Mouse (Mus musculus): ENCODE measurements at regions not wholly inside any gene's neighbourhood (a gene's known extent, or its start where the extent isn't known, plus 50 kb on each side); places are given as distances from the start of the nearest gene placed in this dataset.

- no peak for DNase-seq
These were observed 376.2 kb downstream of the Dcdc2c start for GRCm38 (mm10) chr12:28176016-28176415.

DNA sequence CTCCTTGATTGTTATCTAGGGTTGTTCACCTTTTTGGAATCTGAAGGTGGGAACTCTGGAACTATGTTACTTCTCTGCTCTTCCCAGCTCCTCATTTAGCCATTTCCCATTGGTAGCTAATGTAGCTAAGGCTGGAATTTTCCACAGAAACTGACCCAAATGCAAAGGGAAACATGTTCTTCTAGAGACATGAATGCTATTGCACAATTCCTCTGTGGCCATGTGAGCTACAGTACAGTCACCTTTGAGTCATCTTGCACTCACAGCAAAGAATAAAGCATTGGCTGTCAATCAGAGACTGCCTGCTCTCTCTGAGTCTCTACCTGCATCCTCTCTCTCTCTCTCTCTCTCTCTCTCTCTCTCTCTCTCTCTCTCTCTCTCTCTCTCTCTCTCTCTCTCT lies 378.1 kb downstream of the Dcdc2c start:
- DNase-seq: no peak

DNA sequence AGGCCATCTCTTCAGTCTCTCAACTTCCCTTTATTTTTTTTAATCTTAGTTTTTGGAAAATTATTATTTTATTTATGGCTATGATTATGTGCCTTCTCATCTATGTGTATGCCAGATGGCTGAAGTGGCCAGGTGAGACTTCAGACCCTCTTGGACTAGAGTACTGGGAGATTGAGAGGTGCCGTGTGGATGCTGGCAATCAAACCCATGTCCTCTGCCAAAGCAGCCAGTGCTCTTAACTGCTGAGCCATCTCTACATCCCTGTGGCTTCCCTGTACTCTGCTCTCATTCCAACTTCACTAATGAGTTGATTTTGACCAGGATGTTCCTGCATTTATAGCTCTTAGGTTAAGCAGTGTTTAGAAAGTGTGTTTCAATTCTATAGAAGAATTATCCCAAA lies 393.4 kb downstream of the Dcdc2c start:
- no peak for DNase-seq

DNA sequence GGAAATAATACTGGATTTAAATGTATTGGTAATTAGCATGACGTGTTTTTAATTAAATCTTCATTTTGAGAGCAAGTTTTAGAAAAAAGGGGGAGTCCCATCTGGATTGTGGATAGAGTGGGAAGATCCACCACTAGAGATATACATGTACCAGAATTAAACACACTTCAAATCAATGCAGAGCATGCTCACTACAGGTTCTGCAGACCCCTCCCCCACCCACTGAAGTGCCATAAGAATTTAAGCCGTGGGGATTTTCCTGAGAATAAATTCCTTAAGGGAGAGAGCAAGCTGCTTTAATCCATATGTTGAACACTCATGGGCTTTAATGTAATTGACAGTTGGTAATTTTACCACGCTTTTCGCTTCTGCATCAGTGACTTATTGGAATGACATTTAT lies 401.4 kb downstream of the Dcdc2c start:
- DNase-seq: no peak

DNA sequence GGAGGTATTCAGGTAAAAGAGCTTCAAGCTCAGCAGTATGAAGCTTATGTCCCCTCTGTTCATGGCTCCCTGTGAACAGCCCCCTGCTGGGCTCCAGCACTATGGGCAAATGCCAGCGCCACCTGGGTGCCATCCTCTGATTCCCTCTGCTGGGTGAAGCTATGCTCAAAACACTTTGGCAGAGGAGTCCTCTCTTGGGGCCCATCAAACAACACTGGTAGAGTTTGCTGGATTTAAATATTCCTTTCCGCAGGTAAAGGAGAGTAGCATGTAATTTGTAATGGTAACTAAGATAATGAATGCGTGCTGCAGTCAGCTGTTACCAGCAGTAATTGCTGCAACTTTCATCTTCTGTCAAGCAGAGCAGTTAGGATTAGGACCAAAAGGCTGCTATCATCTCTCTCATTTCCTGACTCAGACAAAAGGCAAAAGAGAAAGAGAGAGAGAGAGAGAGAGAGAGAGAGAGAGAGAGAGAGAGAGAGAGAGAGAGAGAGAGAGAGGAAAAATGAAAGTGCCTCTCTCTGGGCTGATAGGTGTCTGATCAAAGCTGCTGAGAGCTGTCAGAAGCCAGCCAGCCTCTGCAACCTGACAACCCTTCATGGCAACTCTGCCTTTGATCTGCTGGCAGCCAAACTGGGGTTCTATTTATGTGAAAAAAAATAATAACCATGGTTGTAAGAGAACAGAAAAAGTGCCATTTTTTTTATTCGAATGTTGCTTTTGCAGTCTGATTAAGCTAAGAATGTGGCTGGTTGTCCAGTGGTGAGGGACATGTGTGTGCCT lies 416.2 kb downstream of the Dcdc2c start:
- DNase-seq: no peak

DNA sequence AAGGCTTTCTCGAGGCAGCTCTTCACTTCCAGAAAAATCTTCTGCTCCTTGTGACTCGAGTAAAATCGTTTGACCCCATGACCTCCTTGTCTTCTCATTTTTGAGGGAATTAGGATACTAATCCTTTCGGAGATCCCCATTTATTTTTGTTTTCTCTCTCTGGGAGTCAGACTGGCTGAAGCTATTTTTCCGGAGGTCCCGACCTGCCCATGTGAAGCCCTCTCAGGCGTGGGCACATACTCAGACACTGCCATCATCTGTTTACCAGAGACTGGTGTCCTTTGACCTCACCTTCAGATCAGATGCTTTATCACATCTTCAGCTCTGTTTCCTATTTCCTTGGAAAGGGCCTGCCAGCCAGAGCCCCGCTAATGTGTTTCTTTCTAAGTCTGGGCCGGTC lies 429.4 kb downstream of the Dcdc2c start:
- no peak for DNase-seq

GRCm38 (mm10) chr12:28120106-28120505 lies 432.1 kb downstream of the Dcdc2c start:
- no peak for DNase-seq

DNA sequence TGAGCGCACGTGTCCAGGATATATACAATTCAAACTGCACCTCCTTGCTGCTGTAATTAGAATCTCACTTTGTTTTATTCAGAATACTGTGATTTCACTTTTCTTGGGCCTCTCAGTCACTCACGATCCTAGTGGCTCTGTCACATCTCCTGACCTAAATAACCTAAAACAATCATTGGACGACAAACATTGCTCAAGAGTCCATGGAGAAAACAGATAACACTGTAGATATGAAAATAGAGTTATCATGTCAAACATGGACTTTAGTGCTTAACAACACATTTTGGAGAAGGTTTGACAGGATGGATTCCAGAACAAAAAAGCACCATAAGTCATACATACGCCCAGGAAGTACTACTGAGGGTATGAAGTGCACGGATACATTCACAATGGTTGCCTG lies 461.5 kb downstream of the Dcdc2c start:
- no peak for DNase-seq

DNA sequence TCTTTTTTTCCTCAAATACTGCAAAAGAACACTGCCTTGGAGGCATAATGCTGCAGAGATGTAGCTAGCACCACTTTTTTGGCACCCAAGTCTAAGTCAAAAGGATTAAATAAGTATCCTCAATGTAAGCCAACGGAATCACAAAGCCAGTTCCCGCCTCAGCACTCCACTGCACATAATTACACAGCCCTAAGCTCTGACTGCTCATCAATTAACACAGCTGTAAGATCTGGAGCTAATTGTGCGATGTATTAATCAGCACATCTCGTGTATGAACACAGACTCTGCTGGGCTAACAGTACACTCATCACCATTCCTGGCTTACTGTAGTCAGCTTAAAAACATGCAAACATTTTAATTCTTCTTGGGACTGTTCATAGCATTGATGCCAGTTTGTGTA lies 466.7 kb downstream of the Dcdc2c start:
- no peak for DNase-seq

DNA sequence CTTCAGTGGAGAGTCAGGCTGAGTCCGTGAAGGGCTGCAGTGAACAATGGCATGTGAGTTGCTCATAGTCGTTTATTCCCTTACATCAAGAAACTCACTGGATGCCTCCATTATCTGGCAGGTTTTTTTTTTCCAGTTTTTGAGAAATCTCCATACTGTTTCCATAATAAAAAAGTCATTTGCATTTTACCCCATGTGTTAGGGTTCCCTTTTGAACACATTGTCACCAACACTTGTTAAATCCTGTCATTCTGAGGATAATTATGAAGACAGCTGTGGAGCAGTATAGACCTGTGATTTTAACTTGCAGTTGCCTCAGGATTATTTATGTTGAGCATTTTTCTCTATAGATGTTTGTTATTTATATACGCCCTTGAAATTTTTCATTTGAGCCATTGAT lies 475.6 kb downstream of the Dcdc2c start:
- DNase-seq: no peak

GRCm38 (mm10) chr12:28068584-28068983 lies 483.6 kb downstream of the Dcdc2c start:
- no peak for DNase-seq

- DNase-seq: no peak
These were observed 491.9 kb downstream of the Dcdc2c start for GRCm38 (mm10) chr12:28060281-28060680.

- DNase-seq: peak; percentile 53
These were observed 496.5 kb downstream of the Dcdc2c start for GRCm38 (mm10) chr12:28055518-28056280.

- DNase-seq: no peak
These were observed 497.8 kb downstream of the Dcdc2c start for GRCm38 (mm10) chr12:28054444-28054843.

DNA sequence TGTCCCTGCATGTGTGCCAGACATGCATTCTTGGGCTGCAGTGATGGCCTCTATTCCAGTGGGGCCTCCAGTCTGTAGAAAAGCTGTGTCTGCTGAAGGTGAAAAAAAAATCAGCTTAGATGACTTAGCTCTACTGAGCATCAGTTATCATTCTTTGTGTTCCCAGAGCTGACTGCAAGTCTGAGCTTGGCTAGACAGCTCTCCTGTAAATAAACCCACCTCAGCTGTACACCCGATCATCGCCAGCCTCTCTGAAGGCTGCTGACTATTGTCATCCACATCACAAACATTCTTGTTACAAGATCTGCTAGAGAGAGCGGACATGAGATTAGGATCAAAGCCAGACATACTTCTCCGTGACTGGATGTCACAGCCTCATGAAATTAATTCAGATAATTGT lies 504.2 kb downstream of the Dcdc2c start:
- no peak for DNase-seq

- DNase-seq: no peak
These were observed 513.9 kb downstream of the Dcdc2c start for GRCm38 (mm10) chr12:28038161-28038911.

- DNase-seq: no peak
These were observed 553.0 kb downstream of the Dcdc2c start for GRCm38 (mm10) chr12:27999170-27999569.

DNA sequence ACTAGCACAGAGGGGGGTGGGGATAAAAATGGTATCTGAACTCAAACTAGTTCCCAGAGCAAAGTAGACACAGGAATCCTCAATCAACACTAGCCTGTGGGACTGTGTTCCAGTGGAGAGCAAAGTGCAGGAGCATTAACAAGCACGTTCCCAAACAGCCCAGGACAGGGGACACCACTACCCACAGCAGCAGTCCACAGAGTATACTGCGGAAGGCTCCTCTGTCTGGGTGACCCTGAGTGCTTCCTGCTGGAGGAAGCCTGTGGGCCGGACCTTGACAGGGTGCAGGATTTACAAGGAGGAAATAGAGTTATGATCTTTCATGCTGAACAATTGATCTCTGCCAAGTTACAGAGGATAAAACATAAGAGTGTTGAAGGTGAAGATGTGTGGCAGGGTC lies 560.0 kb downstream of the Dcdc2c start:
- peak; percentile 10 for DNase-seq

- no peak for DNase-seq
These were observed 567.8 kb downstream of the Dcdc2c start for GRCm38 (mm10) chr12:27984261-27984841.

DNA sequence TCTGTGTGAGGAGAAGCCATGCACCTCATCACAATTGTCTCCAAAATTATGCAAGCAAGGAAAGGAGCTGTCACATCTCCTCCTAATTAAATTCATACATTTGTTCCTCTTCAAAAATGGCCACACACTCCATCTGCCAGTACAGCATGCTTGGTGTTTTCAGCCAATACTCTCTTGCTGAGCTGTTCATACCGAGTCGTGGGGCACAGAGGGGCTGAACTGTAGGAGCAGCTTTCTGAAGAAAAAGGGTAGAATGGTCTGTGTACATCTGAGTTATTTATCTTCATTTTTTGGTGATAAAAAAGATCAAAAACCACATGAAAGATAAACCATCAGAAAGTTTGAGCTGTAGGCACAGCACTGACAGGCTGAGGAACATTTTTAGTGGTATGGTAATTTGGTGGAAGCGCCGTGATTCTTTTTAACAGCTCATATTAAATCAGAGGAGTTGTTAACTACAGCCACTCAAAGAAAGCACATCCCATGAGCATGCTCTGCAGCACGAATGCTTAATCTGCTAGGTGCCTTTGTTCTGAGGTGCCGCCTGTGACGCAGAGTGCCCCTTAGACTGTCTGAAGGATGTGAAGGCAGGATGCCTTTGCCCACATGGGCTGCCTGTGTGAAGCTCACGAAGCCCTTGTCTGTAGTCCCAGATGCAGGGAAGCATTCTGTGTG lies 573.8 kb downstream of the Dcdc2c start:
- DNase-seq: no peak

DNA sequence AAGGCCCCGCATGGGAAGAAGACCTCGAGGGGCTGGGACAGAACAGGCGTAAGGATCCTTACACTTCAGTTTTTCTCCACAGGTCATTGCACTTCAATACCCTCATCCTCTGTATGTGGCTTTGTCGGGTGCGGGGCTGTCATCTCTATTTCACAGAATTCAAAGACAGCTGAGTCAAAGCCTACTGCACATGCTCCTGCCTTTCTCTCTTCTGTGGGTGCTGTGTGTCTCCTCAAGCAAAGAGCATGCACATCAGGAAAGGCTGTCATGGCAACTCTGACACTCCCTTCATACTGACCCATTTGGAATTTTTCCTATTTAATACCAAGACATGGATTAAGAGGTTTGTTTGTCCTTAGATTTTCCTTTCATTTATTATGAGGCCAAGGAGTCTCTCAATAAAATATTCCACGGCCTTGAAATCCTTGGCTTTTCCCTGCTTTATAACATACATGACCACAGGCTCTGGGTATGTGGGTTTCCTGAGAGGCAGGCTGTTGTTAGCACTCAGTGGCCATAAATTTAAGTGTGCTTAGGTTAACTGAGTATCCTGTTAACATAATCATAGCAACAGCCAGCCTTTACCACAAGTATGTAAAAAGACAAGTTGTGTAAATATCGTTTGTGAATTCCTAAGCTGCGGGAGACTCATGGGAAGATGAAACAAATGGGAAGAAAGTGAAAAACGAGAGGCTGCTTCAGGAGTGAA lies 574.5 kb downstream of the Dcdc2c start:
- no peak for DNase-seq
